Mouse (Mus musculus) neural tube, embryonic 15.5 days (tissue): ENCODE measurements around the gene Irak1bp1. TPM values are rescaled to one million over a fixed set of nuclear protein-coding genes. Genes with fewer than 3 reads are reported as not detected.

ENCODE experiments used
- ATAC-seq: fragments of 200-750 bp; cut with Nextera tagmentation; 2 replicates; pipeline ENCODE4 v1.8.0; 2017; ENCODE audit warnings: mild to moderate bottlenecking, moderate TSS enrichment, moderate library complexity; ENCODE audit not compliant: low FRiP score
- H3K27ac ChIP-seq: fragments of 300-500 bp; sonication (generic); replicated peaks from 2 replicates; pipeline ENCODE4 v1.5.1; 2015; ENCODE audit warnings: mild to moderate bottlenecking, inconsistent platforms
- H3K27me3 ChIP-seq: fragments of 300-500 bp; sonication (generic); replicated peaks from 2 replicates; pipeline ENCODE4 v1.6.1; 2015; ENCODE audit warnings: inconsistent platforms
- H3K36me3 ChIP-seq: fragments of 300-500 bp; sonication (generic); 2 replicates; pipeline ENCODE4 v1.6.1; 2015; ENCODE audit warnings: inconsistent platforms
- H3K4me1 ChIP-seq: fragments of 300-500 bp; sonication (generic); 2 replicates; pipeline ENCODE4 v1.6.1; 2015; ENCODE audit warnings: inconsistent platforms
- H3K4me2 ChIP-seq: fragments of 300-500 bp; sonication (generic); 2 replicates; pipeline ENCODE4 v1.6.1; 2015; ENCODE audit warnings: inconsistent platforms, mild to moderate bottlenecking, moderate library complexity
- H3K4me3 ChIP-seq: fragments of 300-500 bp; sonication (generic); replicated peaks from 2 replicates; pipeline ENCODE4 v1.5.1; 2015; ENCODE audit warnings: mild to moderate bottlenecking, inconsistent platforms
- H3K9ac ChIP-seq: fragments of 300-500 bp; sonication (generic); replicated peaks from 2 replicates; pipeline ENCODE4 v1.6.1; 2015; ENCODE audit warnings: mild to moderate bottlenecking, inconsistent platforms
- H3K9me3 ChIP-seq: fragments of 300-500 bp; sonication (generic); replicated peaks from 2 replicates; pipeline ENCODE4 v1.6.1; 2016; ENCODE audit warnings: inconsistent platforms
- WGBS: fragments of 180-500 bp; shearing (Covaris S2); methylation state at CpG from one replicate; pipeline ENCODE4 v1.1.7; 2015; ENCODE audit warnings: mixed read lengths; 5-methylcytosine and 5-hydroxymethylcytosine counted together
- polyA plus RNA-seq: library from polyadenylated mRNA; unstranded; fragments of >200 nt; fragmentation: Nextera tagmentation; extraction: Ambion mirVana; gene quantifications from 2 replicates; pipeline ENCODE4 v1.2.1, GENCODE M21; 2015

Gene Irak1bp1
- polyA plus RNA-seq, 1 experiment from 2014 or later, result 34.6 TPM

- peaks cover 19% of the 10 kb centered on the region for H3K4me1 ChIP-seq
- no peak overlapping the region for H3K27ac ChIP-seq
- no peaks in the 10 kb centered on the region for H3K9me3 ChIP-seq
- ATAC-seq, result no peak
- no peak overlapping the region for H3K9ac ChIP-seq
- H3K4me3 ChIP-seq, result no peak overlapping the region
- H3K4me2 ChIP-seq, result no peak overlapping the region
- 48% methylated on average over 6 of the region's 6 CpGs for WGBS
- no peaks in the 10 kb centered on the region for H3K27me3 ChIP-seq
- peaks cover 17% of the 10 kb centered on the region for H3K36me3 ChIP-seq
These were observed 6.6 kb downstream of the Irak1bp1 start for GRCm38 (mm10) chr9:82835921-82836320.

DNA sequence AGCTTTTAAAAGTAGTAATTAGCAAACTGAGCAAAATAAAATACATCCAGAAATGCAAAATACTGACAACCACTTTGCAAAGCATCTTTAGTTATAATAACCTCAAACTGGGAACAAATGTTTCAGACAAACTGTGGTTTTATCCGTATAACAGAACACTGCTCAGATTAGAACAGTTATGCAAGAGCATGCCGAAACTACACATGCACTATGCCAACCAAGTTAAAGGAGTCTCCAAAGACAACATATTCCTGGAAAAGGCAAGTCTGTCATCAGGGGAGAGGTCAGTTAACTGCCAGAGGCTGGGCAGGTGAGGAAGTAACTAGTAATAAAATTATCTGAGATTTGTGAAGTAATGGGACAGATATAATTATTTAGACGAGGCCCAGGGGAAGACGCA lies 13.3 kb downstream of the Irak1bp1 start:
- no peak overlapping the region for H3K9ac ChIP-seq
- peaks cover 41% of the 10 kb centered on the region for H3K36me3 ChIP-seq
- H3K4me2 ChIP-seq, result no peak overlapping the region
- H3K4me3 ChIP-seq, result no peak overlapping the region
- no peak for ATAC-seq
- 94% methylated on average over 4 of the region's 4 CpGs for WGBS
- H3K4me1 ChIP-seq, result no peaks in the 10 kb centered on the region
- no peaks in the 10 kb centered on the region for H3K9me3 ChIP-seq
- H3K27ac ChIP-seq, result no peak overlapping the region
- H3K27me3 ChIP-seq, result no peaks in the 10 kb centered on the region

GRCm38 (mm10) chr9:82854040-82854439 lies 24.7 kb downstream of the Irak1bp1 start:
- Histone ChIP-seq H3K4me1 (peaks cover 8% of the 10 kb centered on the region; the same call in 1 of the 2 replicates), H3K9ac (no peak overlapping the region), H3K4me3 (no peak overlapping the region), H3K27ac (no peak overlapping the region), H3K4me2 (no peak overlapping the region), H3K9me3 (no peaks in the 10 kb centered on the region), H3K27me3 (no peaks in the 10 kb centered on the region), H3K36me3 (no peaks in the 10 kb centered on the region)
- WGBS, result 66% methylated on average over 2 of the region's 2 CpGs
- ATAC-seq, result no peak

DNA sequence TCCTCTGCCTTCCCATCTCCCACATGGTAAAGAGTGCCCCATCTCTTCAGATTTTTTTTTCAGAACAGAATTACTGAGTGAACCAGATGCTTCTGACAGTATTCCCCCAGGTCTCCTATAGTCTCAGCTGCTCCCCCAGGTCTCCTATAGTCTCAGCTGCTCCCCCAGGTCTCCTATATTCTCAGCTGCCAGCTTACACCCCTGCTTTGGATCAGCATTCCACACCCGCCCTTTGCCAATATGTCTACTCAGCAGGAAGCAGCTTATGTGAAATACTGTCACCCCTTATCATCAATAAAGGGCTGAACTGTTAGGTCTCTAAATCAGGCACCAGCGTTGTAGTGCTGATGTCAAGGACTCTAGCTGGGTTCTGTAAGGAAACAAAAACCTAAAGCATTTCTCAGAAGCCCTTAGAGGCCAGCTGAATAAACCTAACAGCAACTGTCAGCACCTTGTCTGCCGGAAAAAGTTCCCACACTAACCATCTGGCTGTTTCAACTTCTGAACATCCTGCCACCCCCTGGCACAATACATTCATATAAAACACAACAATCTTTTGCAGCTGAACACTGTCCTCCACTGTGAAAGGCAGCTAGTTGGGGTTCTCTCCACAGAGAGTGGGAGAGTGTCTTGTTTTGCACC lies 25.8 kb downstream of the Irak1bp1 start:
- Histone ChIP-seq H3K36me3 (no peaks in the 10 kb centered on the region), H3K4me3 (no peak overlapping the region), H3K27ac (no peak overlapping the region), H3K4me2 (no peak overlapping the region), H3K4me1 (peaks cover 8% of the 10 kb centered on the region; the same call in 1 of the 2 replicates), H3K27me3 (no peaks in the 10 kb centered on the region), H3K9me3 (no peaks in the 10 kb centered on the region), H3K9ac (no peak overlapping the region)
- WGBS, result 18% methylated on average over 3 of the region's 3 CpGs
- ATAC-seq, result 0 out of 2 replicates have a peak, but pooled peaks have one; percentile 43

- 82% methylated on average over 4 of the region's 4 CpGs for WGBS
These were observed 26.9 kb downstream of the Irak1bp1 start for GRCm38 (mm10) chr9:82856241-82856640.

GRCm38 (mm10) chr9:82860805-82861204 lies 31.5 kb downstream of the Irak1bp1 start:
- H3K4me1 ChIP-seq, result no peaks in the 10 kb centered on the region
- H3K27ac ChIP-seq, result no peak overlapping the region
- no peak overlapping the region for H3K4me3 ChIP-seq
- no peak overlapping the region for H3K9ac ChIP-seq
- ATAC-seq, result no peak
- H3K9me3 ChIP-seq, result no peaks in the 10 kb centered on the region
- WGBS, result 96% methylated on average over 2 of the region's 2 CpGs
- H3K36me3 ChIP-seq, result no peaks in the 10 kb centered on the region
- no peak overlapping the region for H3K4me2 ChIP-seq
- no peaks in the 10 kb centered on the region for H3K27me3 ChIP-seq

More at GRCm38 (mm10) chr9:82856241-82856640, 26.9 kb downstream of the Irak1bp1 start:
- Histone ChIP-seq H3K36me3 (no peaks in the 10 kb centered on the region), H3K4me3 (no peak overlapping the region), H3K9ac (no peak overlapping the region), H3K9me3 (no peaks in the 10 kb centered on the region), H3K4me2 (no peak overlapping the region), H3K27me3 (no peaks in the 10 kb centered on the region), H3K4me1 (peaks cover 8% of the 10 kb centered on the region; the same call in 1 of the 2 replicates), H3K27ac (no peak overlapping the region)
- no peak for ATAC-seq

- 85% methylated on average over 4 of the region's 4 CpGs for WGBS
- ATAC-seq, result no peak
- Histone ChIP-seq H3K9ac (no peak overlapping the region), H3K36me3 (no peaks in the 10 kb centered on the region), H3K9me3 (no peaks in the 10 kb centered on the region), H3K4me3 (no peak overlapping the region), H3K4me2 (no peak overlapping the region), H3K27ac (no peak overlapping the region), H3K27me3 (no peaks in the 10 kb centered on the region), H3K4me1 (no peaks in the 10 kb centered on the region)
These were observed 32.0 kb downstream of the Irak1bp1 start for GRCm38 (mm10) chr9:82861316-82861715.

- H3K27me3 ChIP-seq, result no peaks in the 10 kb centered on the region
- no peak overlapping the region for H3K27ac ChIP-seq
- H3K4me1 ChIP-seq, result no peaks in the 10 kb centered on the region
- WGBS, result 94% methylated on average over 3 of the region's 3 CpGs
- no peak overlapping the region for H3K4me3 ChIP-seq
- H3K36me3 ChIP-seq, result no peaks in the 10 kb centered on the region
- no peak overlapping the region for H3K9ac ChIP-seq
- ATAC-seq, result no peak
- H3K9me3 ChIP-seq, result no peaks in the 10 kb centered on the region
- H3K4me2 ChIP-seq, result no peak overlapping the region
These were observed 32.6 kb downstream of the Irak1bp1 start for GRCm38 (mm10) chr9:82861775-82862430.

GRCm38 (mm10) chr9:82866121-82866520 lies 36.8 kb downstream of the Irak1bp1 start:
- 90% methylated on average over 1 of the region's 1 CpGs for WGBS
- H3K4me2 ChIP-seq, result no peak overlapping the region
- no peaks in the 10 kb centered on the region for H3K4me1 ChIP-seq
- H3K36me3 ChIP-seq, result peaks cover 2% of the 10 kb centered on the region
- no peaks in the 10 kb centered on the region for H3K27me3 ChIP-seq
- H3K9me3 ChIP-seq, result no peaks in the 10 kb centered on the region
- H3K27ac ChIP-seq, result no peak overlapping the region
- no peak for ATAC-seq
- H3K4me3 ChIP-seq, result no peak overlapping the region
- no peak overlapping the region for H3K9ac ChIP-seq

GRCm38 (mm10) chr9:82867698-82868097 lies 38.4 kb downstream of the Irak1bp1 start:
- Histone ChIP-seq H3K27ac (no peak overlapping the region), H3K4me3 (no peak overlapping the region), H3K9ac (no peak overlapping the region), H3K36me3 (peaks cover 11% of the 10 kb centered on the region), H3K27me3 (no peaks in the 10 kb centered on the region), H3K9me3 (no peaks in the 10 kb centered on the region), H3K4me2 (no peak overlapping the region), H3K4me1 (no peaks in the 10 kb centered on the region)
- WGBS, result 80% methylated on average over 3 of the region's 3 CpGs
- no peak for ATAC-seq

DNA sequence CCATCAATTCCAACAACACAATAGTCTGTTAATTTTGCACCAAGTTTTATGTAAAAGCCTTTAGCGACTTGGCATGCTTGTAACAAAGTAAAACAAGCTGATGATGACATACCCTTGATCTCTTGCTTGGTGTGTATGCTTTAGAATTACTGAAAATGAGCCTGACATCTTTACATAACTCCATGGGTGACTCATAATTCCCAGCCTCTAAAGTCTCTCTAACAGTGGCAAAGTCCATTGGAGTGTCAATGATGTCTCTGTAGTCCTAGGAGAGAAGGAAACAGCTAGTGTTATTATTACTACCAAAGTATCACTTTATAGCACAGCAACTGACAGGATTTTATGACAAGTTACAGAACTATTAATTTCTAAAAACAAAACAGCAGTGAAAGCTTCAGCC lies 47.7 kb downstream of the Irak1bp1 start:
- 92% methylated on average over 1 of the region's 1 CpGs for WGBS

DNA sequence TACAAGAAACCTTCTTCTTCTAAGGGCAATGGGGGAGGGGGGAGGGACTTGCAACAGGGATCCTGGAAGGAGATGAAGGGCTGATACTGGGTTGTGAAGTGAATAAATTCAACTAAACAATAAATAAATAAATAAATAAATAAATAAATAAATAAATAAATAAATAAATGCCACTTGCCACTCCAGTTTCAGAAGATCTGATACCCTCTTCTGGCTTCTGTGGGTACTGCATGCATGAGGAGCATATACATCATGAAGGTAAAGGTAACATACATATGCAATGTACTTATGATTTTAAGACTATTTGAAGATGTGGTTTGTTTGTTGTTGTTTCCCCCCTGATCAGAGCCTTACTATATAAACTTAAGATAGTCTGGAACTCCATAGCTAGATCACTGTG lies 54.8 kb downstream of the Irak1bp1 start:
- Histone ChIP-seq H3K9me3 (no peaks in the 10 kb centered on the region), H3K9ac (no peak overlapping the region), H3K4me2 (no peak overlapping the region), H3K36me3 (peaks cover 44% of the 10 kb centered on the region), H3K27ac (no peak overlapping the region), H3K27me3 (no peaks in the 10 kb centered on the region), H3K4me1 (no peaks in the 10 kb centered on the region), H3K4me3 (no peak overlapping the region)
- no peak for ATAC-seq

More for the DNA sequence above, 47.7 kb downstream of the Irak1bp1 start:
- no peaks in the 10 kb centered on the region for H3K9me3 ChIP-seq
- H3K27me3 ChIP-seq, result no peaks in the 10 kb centered on the region
- H3K36me3 ChIP-seq, result peaks cover 52% of the 10 kb centered on the region
- no peak overlapping the region for H3K27ac ChIP-seq
- H3K4me3 ChIP-seq, result no peak overlapping the region
- H3K9ac ChIP-seq, result no peak overlapping the region
- no peak overlapping the region for H3K4me2 ChIP-seq
- H3K4me1 ChIP-seq, result no peaks in the 10 kb centered on the region
- ATAC-seq, result no peak
